9 mouse cellular contexts compared by ENCODE assay signal in the genomic region with DNA sequence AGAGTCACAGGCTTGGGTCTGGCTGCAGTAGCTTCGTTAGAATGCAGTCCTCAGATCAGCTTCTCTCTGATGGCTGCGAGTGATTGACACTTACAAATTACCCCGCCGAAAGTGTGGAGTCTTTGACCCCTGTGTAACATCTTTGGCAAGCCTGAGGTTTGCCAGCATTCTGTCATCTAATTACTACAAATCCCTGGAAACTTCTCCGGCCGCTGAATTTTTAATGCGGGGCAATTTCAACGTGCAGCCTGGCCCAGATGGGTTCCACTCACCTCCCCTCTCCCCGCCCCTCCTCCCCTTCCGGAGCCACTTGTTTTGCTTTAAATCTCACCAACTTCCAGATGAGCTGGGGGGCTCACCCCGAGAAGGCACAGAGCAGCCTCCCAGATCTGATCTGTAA.
DNase-seq lines count a peak whose midpoint lies in the region; ATAC-seq lines count a peak whose summit lies in the region.
"Had no signal": no experiment of that assay in that cellular context is flagged by ENCODE, and none has a peak within 500 bp of the region (broad histone marks: within the 10 kb centered on the region; RNA-seq: fewer than 3 reads in every experiment).

No protein-coding gene starts in this region.

- H3K27ac ChIP-seq in heart, embryonic 11.5 days (ENCODE audit: low read depth, low read length): no peak overlapping the region
- H3K27ac ChIP-seq in forebrain, embryonic 16.5 days (ENCODE audit: low read length): no peak overlapping the region
- H3K27ac ChIP-seq in midbrain, embryonic 11.5 days (ENCODE audit: low read depth, low read length): no peak overlapping the region

- H3K4me1 ChIP-seq in heart, embryonic 11.5 days (ENCODE audit: control insufficient read depth, insufficient read depth, low read length): 0 out of 2 replicates have a peak, but pooled peaks cover 2% of the 10 kb centered on the region
- peaks cover 40% of the 10 kb centered on the region for H3K4me1 ChIP-seq in forebrain, embryonic 16.5 days (replicated peaks; ENCODE audit: control insufficient read depth, insufficient read depth, low read length)
- H3K4me1 ChIP-seq in midbrain, embryonic 11.5 days (ENCODE audit: control insufficient read depth, insufficient read depth, low read length): peaks cover 28% of the 10 kb centered on the region

- H3K9me3 ChIP-seq in heart, embryonic 11.5 days (replicated peaks; ENCODE audit: control insufficient read depth, low read length): no peaks in the 10 kb centered on the region
- H3K9me3 ChIP-seq in forebrain, embryonic 16.5 days (ENCODE audit: control insufficient read depth, low read length): no peaks in the 10 kb centered on the region
- no peaks in the 10 kb centered on the region for H3K9me3 ChIP-seq in midbrain, embryonic 11.5 days (ENCODE audit: control insufficient read depth, low read length)

- no peak for DNase-seq in heart, adult 11 months
- DNase-seq in Muller cell, postnatal 12 days (ENCODE audit: inconsistent ontology term): peak; percentile 34
- peak; percentile 89 for DNase-seq in midbrain, embryonic 11.5 days (ENCODE audit: low spot score, missing footprints)
- no peak for DNase-seq in thymus, adult 18-20 months
- no peak for DNase-seq in T-cell, adult 2 months (ENCODE audit: low spot score)
- DNase-seq in ovary, postnatal 36 days (ENCODE audit: low spot score): no peak
- DNase-seq: left cerebral cortex, postnatal 4 days had no signal

- H3K4me3 ChIP-seq in heart, embryonic 11.5 days (ENCODE audit: low read depth, low read length): peak overlapping the region; percentile 34
- H3K4me3 ChIP-seq in forebrain, embryonic 16.5 days (replicated peaks; ENCODE audit: low read length): no peak overlapping the region
- H3K4me3 ChIP-seq in midbrain, embryonic 11.5 days (ENCODE audit: low read depth, low read length): no peak overlapping the region

- ATAC-seq in heart, embryonic 11.5 days (replicated peaks; ENCODE audit: insufficient number of reproducible peaks, low FRiP score, low TSS enrichment): no peak
- peak; percentile 35; the same call in 1 of the 2 replicates for ATAC-seq in forebrain, embryonic 16.5 days
- peak; percentile 28; the same call in 1 of the 2 replicates for ATAC-seq in midbrain, embryonic 11.5 days (ENCODE audit: low FRiP score)

- WGBS in heart, embryonic 11.5 days (ENCODE audit: insufficient replicate concordance): 8% methylated on average over 11 of the region's 11 CpGs
- WGBS in forebrain, embryonic 16.5 days: 2% methylated on average over 11 of the region's 11 CpGs
- 3% methylated on average over 11 of the region's 11 CpGs for WGBS in midbrain, embryonic 11.5 days

- H3K36me3 ChIP-seq in heart, embryonic 11.5 days (ENCODE audit: control insufficient read depth, insufficient read depth, low read length): no peaks in the 10 kb centered on the region
- no peaks in the 10 kb centered on the region for H3K36me3 ChIP-seq in forebrain, embryonic 16.5 days (ENCODE audit: control insufficient read depth, insufficient read depth)
- H3K36me3 ChIP-seq in midbrain, embryonic 11.5 days (ENCODE audit: control insufficient read depth, insufficient read depth, low read length): no peaks in the 10 kb centered on the region

- H3K27me3 ChIP-seq in heart, embryonic 11.5 days (ENCODE audit: control insufficient read depth, insufficient read depth, low read length): peaks cover 19% of the 10 kb centered on the region
- peaks cover 2% of the 10 kb centered on the region; the same call in 1 of the 2 replicates for H3K27me3 ChIP-seq in forebrain, embryonic 16.5 days (replicated peaks; ENCODE audit: control insufficient read depth, insufficient read depth, low read length)
- H3K27me3 ChIP-seq in midbrain, embryonic 11.5 days (ENCODE audit: control insufficient read depth, insufficient read depth, low read length): peaks cover 29% of the 10 kb centered on the region

- H3K4me2 ChIP-seq in heart, embryonic 11.5 days: peak overlapping the region; percentile 66
- peak overlapping the region; percentile 24; the same call in 1 of the 2 replicates for H3K4me2 ChIP-seq in forebrain, embryonic 16.5 days (ENCODE audit: low read length)
- peak overlapping the region; percentile 16; the same call in 1 of the 2 replicates for H3K4me2 ChIP-seq in midbrain, embryonic 11.5 days

- 0 out of 2 replicates have a peak overlapping the region, but pooled peaks have one; percentile 22 for H3K9ac ChIP-seq in heart, embryonic 11.5 days (ENCODE audit: low read depth, low read length)
- H3K9ac ChIP-seq in forebrain, embryonic 16.5 days (replicated peaks; ENCODE audit: low read depth, low read length): no peak overlapping the region; the same call in 1 of the 2 replicates
- H3K9ac ChIP-seq in midbrain, embryonic 11.5 days (ENCODE audit: low read length): no peak overlapping the region

Comparison
In these comparisons a context has a peak if more than half of its experiments do, and no peak if none do; other contexts are left out.
1. H3K4me2 ChIP-seq: peak in every context shown above with its lines; median percentile 66 in heart, embryonic 11.5 days; 24 in forebrain, embryonic 16.5 days; 16 in midbrain, embryonic 11.5 days.
2. DNase-seq: peak in Muller cell, postnatal 12 days (single experiment) and midbrain, embryonic 11.5 days (single experiment); none in heart, adult 11 months (single experiment), thymus, adult 18-20 months (0 of 2), T-cell, adult 2 months (single experiment) and ovary, postnatal 36 days (single experiment).